Mouse (Mus musculus) layer of hippocampus, postnatal 10 days (tissue): Measurements from ENCODE around the gene Lrrc8e. TPM values are rescaled to one million over a fixed set of nuclear protein-coding genes. Genes with fewer than 3 reads are reported as not detected.

ENCODE experiments used
- DNase-seq, 2 experiments: peaks; one replicate each; pipeline ENCODE4 v3.0.0; 2021; ENCODE audit warnings: low spot score in 2 of 2
- long read RNA-seq: library from polyadenylated mRNA; stranded (forward); transcript quantifications from one replicate; pipeline ENCODE4 v2.0.0, GENCODE M21; 2023
- total RNA-seq, 2 experiments: library from RNA; stranded (reverse); gene quantifications; 2 replicates each; pipeline ENCODE4 v1.2.3; 2021

Lrrc8e gene
- total RNA-seq = not detected
- long read RNA-seq = 0 reads

- no peak for DNase-seq
These were observed at the start of gene Lrrc8e for GRCm38 (mm10) chr8:4226739-4227347. TSS of gene Lrrc8e (plus strand) at chr8:4226827.

DNA sequence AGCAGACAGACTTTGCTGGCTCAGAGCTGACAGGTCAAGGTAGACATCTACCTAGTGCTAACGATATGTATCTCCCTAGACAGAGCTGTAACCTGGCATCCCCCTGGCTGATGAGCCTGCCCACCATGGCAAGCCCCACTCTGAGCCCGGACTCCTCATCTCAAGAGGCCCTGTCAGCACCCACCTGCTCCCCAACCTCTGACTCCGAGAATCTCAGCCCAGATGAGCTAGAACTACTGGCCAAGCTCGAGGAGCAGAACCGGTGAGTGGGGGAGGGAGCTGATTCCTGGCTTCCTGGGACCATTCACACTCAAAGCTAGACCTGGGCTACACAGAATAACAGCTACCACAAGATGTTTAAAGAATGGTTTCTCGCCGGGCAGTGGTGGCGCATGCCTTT lies 43.2 kb upstream of the Lrrc8e start:
- no peak for DNase-seq

DNA sequence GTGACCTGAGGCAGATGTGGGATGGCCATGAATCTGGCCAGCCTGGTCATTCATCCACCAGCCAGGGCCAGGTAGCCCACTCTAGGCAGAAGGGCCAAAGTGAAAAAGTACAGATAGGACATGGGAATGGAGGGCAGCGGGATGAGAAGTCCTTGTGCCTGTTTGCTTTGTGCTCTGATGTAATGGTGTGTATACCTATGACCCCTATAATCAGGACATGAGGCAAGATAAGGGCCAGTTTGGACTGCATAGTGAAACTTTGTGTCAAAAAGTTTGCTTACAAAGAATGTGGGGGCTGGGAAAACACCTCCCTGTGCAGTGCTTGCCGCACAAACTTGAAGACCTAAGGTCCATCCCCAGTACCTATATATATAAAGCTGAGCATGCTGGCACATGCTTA lies 40.5 kb upstream of the Lrrc8e start:
- DNase-seq = no peak

GRCm38 (mm10) chr8:4188605-4189004 lies 38.0 kb upstream of the Lrrc8e start:
- DNase-seq = no peak

DNA sequence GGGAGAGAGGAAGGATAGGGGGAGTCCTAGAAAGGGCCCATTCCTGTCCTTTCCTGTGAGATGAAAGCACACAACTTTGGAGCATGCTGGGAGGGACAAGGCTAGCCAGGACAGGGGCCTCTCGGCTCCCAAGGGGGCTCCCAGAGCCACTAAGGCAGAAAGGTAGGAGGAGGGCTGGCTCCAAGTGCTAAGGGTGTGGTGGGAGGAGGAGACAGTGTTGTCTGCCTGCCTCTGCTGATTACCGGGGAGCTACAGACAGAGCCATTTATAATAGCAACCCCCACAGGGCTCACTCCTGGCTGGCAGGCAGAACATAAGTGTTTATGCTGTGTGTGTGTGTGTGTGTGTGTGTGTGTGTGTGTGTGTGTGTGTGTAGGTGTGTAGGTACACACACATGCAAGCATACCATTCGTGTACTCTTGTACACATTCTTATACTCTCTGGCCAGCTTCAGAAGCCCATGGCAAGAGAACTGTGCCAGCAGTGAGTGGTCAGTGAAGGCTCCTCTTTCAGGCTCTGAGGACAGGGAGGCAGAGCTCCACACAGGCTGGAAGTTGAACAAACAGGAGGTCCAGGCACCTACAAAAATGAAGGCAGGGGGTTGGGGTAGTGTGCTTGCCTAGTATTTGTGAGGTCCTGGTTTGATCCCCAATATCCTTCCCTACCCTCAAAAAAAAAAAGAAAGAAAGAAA lies 37.5 kb upstream of the Lrrc8e start:
- DNase-seq = no peak

GRCm38 (mm10) chr8:4192305-4192704 lies 34.3 kb upstream of the Lrrc8e start:
- peak; percentile 55 to 59 for DNase-seq

DNA sequence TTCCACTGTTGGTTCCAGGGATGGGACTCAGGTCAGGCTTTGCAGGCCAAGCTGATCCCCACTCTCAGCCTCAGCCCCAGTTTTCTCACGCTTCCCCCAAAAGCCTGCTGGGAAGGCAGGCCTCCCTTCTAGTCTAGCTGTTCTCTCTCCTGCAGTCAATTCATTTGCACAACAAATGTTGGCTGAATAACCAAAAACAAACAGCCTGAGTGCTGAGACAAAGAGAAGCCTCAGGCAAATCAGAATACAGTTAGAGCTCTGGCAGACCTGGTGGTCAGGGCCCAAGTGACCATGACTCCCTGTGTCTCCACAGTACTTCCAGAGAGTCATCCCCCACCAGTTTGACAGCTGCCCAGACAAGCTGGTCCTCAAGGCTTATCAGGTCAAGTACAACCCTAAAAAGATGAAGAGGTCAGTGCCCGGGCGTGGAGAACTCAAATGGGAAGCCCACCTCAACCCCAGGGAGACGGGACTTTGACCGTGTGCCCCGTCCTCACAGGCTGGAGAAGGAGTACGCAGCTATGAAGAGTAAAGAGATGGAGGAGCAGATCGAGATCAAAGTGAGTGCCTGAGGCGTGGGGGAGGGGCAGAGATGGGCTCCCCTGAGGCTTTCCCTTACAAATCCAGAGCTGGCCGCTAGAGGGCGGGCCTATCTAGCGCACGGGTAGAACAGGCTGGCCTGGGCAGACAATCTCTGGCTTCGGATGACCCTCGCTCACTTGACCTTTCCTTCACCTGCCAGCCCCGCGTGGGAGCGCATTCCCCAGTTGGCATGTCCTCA lies 33.6 kb upstream of the Lrrc8e start:
- DNase-seq = peak; percentile 94 to 95

DNA sequence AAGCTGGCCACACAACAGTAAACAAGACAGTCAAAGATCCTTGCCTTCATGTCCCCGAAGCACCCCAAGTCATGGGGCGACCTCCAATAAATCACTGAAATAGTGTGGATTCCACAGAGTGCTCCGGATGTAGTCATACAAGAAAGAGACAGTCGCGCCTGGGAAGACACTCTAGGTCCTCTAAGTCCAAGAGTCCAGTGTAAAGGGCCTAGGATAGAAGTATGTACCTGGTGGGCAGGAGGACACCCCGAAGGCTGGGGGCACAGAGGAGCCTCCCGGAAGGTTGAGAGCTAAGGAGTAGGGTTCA lies 33.1 kb upstream of the Lrrc8e start:
- no peak for DNase-seq

DNA sequence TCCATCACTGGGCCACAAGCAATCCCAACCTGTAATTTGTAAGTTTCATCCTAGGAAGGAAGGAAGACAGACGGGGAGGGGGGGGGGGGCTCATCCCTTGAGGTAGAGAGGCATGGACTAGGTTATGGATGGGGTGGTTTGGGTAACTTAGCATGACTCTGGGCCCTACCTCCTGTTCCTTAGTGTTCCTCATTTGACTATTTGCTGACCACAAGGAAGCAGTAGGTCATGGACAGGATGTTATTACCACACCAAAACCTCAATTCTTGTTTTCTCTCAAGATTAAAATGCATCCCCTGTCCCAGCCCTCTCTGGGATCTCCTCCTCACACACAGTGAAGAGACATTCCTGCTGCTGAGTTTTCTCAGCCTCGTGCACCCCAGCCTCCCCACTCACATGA lies 25.3 kb upstream of the Lrrc8e start:
- DNase-seq = no peak

- no peak for DNase-seq
These were observed 21.1 kb upstream of the Lrrc8e start for GRCm38 (mm10) chr8:4205246-4206123.

- no peak for DNase-seq
These were observed 20.2 kb upstream of the Lrrc8e start for GRCm38 (mm10) chr8:4206182-4207015.

- DNase-seq = peak in 1 of 2 experiments; percentile 19
These were observed 19.6 kb upstream of the Lrrc8e start for GRCm38 (mm10) chr8:4207016-4207350.

DNA sequence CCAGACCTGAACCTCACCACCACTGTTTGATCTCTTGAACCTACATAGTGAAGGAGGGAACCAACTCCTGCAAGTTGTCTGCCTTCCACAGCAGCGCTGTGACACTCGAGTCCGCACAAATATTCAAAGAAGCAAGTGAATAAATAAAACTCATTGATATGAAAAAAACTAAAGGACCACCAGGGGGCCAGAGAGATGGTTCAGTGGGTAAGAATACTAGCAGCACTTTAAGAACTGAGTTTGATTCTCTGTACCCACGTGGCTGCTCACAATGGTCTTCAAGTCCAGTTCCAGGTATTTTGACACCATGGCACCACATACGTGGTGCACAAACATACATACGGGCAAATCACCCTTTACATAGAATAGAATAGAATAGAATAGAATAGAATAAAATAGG lies 15.5 kb upstream of the Lrrc8e start:
- peak in 1 of 2 experiments; percentile 16 for DNase-seq

DNA sequence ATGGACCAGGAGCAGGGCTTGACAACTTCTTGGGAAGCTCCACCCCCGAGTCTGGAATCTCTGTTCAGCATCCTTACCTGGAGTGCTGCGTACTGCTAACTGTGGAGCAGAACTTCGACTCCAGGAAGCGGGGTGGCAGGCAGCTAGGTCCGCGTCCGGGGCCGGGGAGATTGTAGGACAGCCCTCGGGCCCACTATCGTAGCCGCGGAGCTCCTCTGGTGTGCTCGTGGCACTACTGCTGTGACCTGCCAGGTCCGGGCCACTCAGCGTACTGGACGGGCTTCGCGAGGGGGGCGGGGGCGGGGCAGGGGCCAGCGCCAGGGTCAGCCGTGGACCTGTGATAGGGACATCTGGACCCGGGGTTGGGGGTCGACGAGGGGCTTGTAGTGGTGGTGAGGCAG lies 13.8 kb upstream of the Lrrc8e start:
- no peak for DNase-seq

DNA sequence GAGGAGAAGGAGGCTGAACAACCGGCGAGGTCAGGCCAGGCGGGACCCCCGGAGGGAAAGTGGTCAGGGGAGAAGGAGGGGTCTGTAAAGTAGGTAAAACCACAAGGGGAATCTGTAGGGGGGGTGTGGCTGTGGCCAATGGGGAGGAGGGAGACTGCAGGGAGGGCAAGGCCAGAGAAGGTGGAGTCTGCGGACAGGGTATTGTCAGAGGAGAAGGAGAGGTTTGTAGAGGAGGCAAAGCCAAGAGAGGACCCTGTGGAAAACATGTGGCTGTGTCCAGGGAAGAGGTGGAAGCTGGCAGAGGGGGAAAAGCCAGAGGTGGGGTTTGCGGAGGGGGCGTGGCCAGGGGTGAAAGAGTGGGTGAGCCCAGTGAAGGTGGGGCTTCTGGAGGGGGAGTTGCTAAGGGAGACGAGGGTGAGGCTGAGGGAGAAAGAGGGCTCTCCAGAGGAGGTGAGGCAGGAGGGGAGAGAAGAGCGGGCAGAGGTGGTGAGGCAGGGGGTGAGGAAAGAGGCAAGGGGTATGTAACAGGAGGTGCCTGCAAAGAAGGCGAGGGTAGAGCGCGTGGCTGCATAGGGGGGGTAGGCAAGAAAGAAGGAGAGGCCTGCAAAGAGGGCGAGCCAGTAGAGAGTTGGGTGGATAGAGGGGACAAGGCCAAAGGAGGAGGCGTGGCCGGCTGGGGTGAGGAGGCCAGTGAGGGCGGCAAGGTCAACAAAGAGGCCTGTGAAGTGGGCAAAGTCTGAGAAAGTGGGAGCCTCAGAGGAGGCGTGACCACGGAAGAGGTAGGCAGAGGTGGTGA lies 13.2 kb upstream of the Lrrc8e start:
- peak; percentile 46 to 67 for DNase-seq

- no peak for DNase-seq
These were observed 12.3 kb upstream of the Lrrc8e start for GRCm38 (mm10) chr8:4214006-4214980.

GRCm38 (mm10) chr8:4216296-4216695 lies 10.3 kb upstream of the Lrrc8e start:
- no peak for DNase-seq

GRCm38 (mm10) chr8:4216791-4217621 lies 9.6 kb upstream of the Lrrc8e start, which contains the start of gene Prr36:
TSS of gene Prr36 (minus strand) at chr8:4217459.
- DNase-seq = peak; percentile 75 to 81
